Mouse (Mus musculus) limb, embryonic 14.5 days (tissue): ENCODE measurements at regions not wholly inside any gene's neighbourhood (a gene's known extent, or its start where the extent isn't known, plus 50 kb on each side); places are given as distances from the start of the nearest gene placed in this dataset.

Experiments used
- ATAC-seq: fragments of 200-750 bp; cut with Nextera tagmentation; 2 replicates; pipeline ENCODE4 v1.8.0; 2017; ENCODE audit warnings: low read depth, moderate number of reproducible peaks, moderate TSS enrichment; ENCODE audit not compliant: low FRiP score
- DNase-seq: peaks from one replicate; pipeline ENCODE4 v3.0.0-alpha.2; 2015; ENCODE audit warnings: low spot score
- H3K27ac ChIP-seq: fragments of 300-500 bp; sonication (generic); replicated peaks from 2 replicates; pipeline ENCODE4 v1.5.1; 2014; ENCODE audit warnings: low read depth, mild to moderate bottlenecking, low read length, moderate library complexity, mixed read lengths
- H3K27me3 ChIP-seq: fragments of 300-500 bp; sonication (generic); 2 replicates; pipeline ENCODE4 v1.6.1; 2014; ENCODE audit warnings: low read length, mixed read lengths; ENCODE audit not compliant: control insufficient read depth, insufficient read depth
- H3K36me3 ChIP-seq: fragments of 300-500 bp; sonication (generic); 2 replicates; pipeline ENCODE4 v1.6.1; 2014; ENCODE audit warnings: mild to moderate bottlenecking, low read length, moderate library complexity, mixed read lengths; ENCODE audit not compliant: control insufficient read depth, insufficient read depth
- H3K4me1 ChIP-seq: fragments of 300-500 bp; sonication (generic); 2 replicates; pipeline ENCODE4 v1.6.1; 2014; ENCODE audit warnings: antibody characterized with exemption, low read length, mixed read lengths; ENCODE audit not compliant: control insufficient read depth, insufficient read depth
- H3K4me2 ChIP-seq: fragments of 300-500 bp; sonication (generic); replicated peaks from 2 replicates; pipeline ENCODE4 v1.6.1; 2014; ENCODE audit warnings: low read depth, mild to moderate bottlenecking, low read length, moderate library complexity; ENCODE audit not compliant: severe bottlenecking
- H3K4me3 ChIP-seq: fragments of 300-500 bp; sonication (generic); replicated peaks from 2 replicates; pipeline ENCODE4 v1.5.1; 2014; ENCODE audit warnings: low read length
- H3K9ac ChIP-seq: fragments of 300-500 bp; sonication (generic); 2 replicates; pipeline ENCODE4 v1.6.1; 2014; ENCODE audit warnings: mild to moderate bottlenecking, low read depth, low read length, moderate library complexity; ENCODE audit not compliant: severe bottlenecking
- H3K9me3 ChIP-seq: fragments of 300-500 bp; sonication (generic); 2 replicates; pipeline ENCODE4 v1.6.1; 2016; ENCODE audit warnings: low read length; ENCODE audit not compliant: control insufficient read depth
- POLR2A ChIP-seq: fragments of 200-500 bp; IDR thresholded peaks from 2 replicates; pipeline ENCODE4 v1.8.0; 2012; ENCODE audit warnings: inconsistent platforms, mild to moderate bottlenecking, moderate library complexity, borderline replicate concordance; ENCODE audit not compliant: insufficient read depth, insufficient read length; ENCODE audit errors: extremely low read depth
- WGBS: fragments of 180-500 bp; shearing (Covaris S2); extraction: QIAGEN DNeasy Blood & Tissue Kit; methylation state at CpG from one replicate; pipeline ENCODE4 v1.1.7; 2014; 5-methylcytosine and 5-hydroxymethylcytosine counted together

DNA sequence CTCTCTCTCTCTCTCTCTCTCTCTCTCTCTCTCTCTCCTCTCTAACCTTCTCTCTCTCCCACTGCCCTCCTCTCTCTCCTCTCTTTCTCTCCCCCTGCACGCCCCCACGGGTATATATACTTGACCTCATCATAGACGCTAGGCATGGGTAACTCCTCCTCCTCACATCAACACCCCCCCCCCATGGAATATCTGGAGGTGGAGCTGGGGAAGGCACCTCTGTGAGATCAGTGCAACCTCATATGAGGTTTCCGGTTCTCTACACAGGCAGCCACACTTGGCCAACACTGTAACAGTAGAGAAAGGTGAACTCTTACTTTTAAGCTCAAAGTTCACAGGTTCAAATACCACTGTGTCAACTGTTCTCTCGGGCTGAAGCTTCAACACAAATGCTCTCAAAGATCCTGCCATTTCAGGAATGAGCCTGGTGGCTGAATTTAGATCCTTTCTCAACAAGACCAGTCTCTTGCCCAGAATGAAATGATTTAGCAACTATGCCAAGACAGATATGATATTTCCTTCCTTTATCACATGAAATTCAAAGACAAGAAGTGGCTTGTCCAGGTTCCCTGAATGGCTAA lies 172.1 kb upstream of the Bcl6 start:
- no peak overlapping the region for H3K27ac ChIP-seq
- H3K4me1 ChIP-seq = peaks cover 6% of the 10 kb centered on the region
- WGBS = 79% methylated on average over 5 of the region's 5 CpGs
- H3K9ac ChIP-seq = no peak overlapping the region
- H3K4me3 ChIP-seq = no peak overlapping the region
- H3K36me3 ChIP-seq = no peaks in the 10 kb centered on the region
- DNase-seq (no peak), ATAC-seq (no peak)
- H3K9me3 ChIP-seq = no peaks in the 10 kb centered on the region
- no peaks in the 10 kb centered on the region for H3K27me3 ChIP-seq
- H3K4me2 ChIP-seq = no peak overlapping the region
- no peak for TF ChIP-seq POLR2A

- H3K9me3 ChIP-seq = no peaks in the 10 kb centered on the region
- no peak for DNase-seq
- 78% methylated on average over 2 of the region's 2 CpGs for WGBS
- no peak overlapping the region for H3K4me2 ChIP-seq
- H3K9ac ChIP-seq = no peak overlapping the region
- H3K36me3 ChIP-seq = no peaks in the 10 kb centered on the region
- TF ChIP-seq POLR2A = no peak
- ATAC-seq = no peak
- no peak overlapping the region for H3K27ac ChIP-seq
- no peaks in the 10 kb centered on the region for H3K27me3 ChIP-seq
- H3K4me3 ChIP-seq = no peak overlapping the region
- no peaks in the 10 kb centered on the region for H3K4me1 ChIP-seq
These were observed 170.7 kb upstream of the Bcl6 start for GRCm38 (mm10) chr16:24159336-24159735.

GRCm38 (mm10) chr16:24157753-24158152 lies 169.1 kb upstream of the Bcl6 start:
- WGBS = 92% methylated on average over 2 of the region's 2 CpGs
- H3K36me3 ChIP-seq = no peaks in the 10 kb centered on the region
- no peak for TF ChIP-seq POLR2A
- no peak overlapping the region for H3K4me3 ChIP-seq
- peaks cover 4% of the 10 kb centered on the region; the same call in 1 of the 2 replicates for H3K4me1 ChIP-seq
- no peak overlapping the region for H3K27ac ChIP-seq
- ATAC-seq (no peak), DNase-seq (no peak)
- no peaks in the 10 kb centered on the region for H3K9me3 ChIP-seq
- H3K27me3 ChIP-seq = no peaks in the 10 kb centered on the region
- H3K9ac ChIP-seq = no peak overlapping the region
- H3K4me2 ChIP-seq = no peak overlapping the region

GRCm38 (mm10) chr16:24156729-24157430 lies 168.2 kb upstream of the Bcl6 start:
- Histone ChIP-seq H3K4me3 (no peak overlapping the region), H3K4me1 (peaks cover 4% of the 10 kb centered on the region; the same call in 1 of the 2 replicates), H3K27me3 (no peaks in the 10 kb centered on the region), H3K9ac (no peak overlapping the region), H3K27ac (no peak overlapping the region), H3K4me2 (no peak overlapping the region), H3K36me3 (no peaks in the 10 kb centered on the region), H3K9me3 (no peaks in the 10 kb centered on the region)
- WGBS = 71% methylated on average over 6 of the region's 6 CpGs
- no peak for TF ChIP-seq POLR2A
- no peak for ATAC-seq
- DNase-seq = no peak

GRCm38 (mm10) chr16:24154816-24155357 lies 166.2 kb upstream of the Bcl6 start:
- H3K9ac ChIP-seq = no peak overlapping the region
- no peak for DNase-seq
- H3K4me2 ChIP-seq = no peak overlapping the region
- H3K36me3 ChIP-seq = no peaks in the 10 kb centered on the region
- H3K27ac ChIP-seq = no peak overlapping the region
- H3K27me3 ChIP-seq = no peaks in the 10 kb centered on the region
- ATAC-seq = no peak
- WGBS = 68% methylated on average over 4 of the region's 4 CpGs
- no peak overlapping the region for H3K4me3 ChIP-seq
- no peak for TF ChIP-seq POLR2A
- peaks cover 4% of the 10 kb centered on the region; the same call in 1 of the 2 replicates for H3K4me1 ChIP-seq
- H3K9me3 ChIP-seq = no peaks in the 10 kb centered on the region
